Mouse (Mus musculus) limb, embryonic 11.5 days (tissue): ENCODE measurements around the gene Aox4. TPM values are rescaled to one million over a fixed set of nuclear protein-coding genes. Genes with fewer than 3 reads are reported as not detected.

Source experiments
- ATAC-seq: fragments of 200-750 bp; cut with Nextera tagmentation; 2 replicates; pipeline ENCODE4 v1.8.0; 2017; ENCODE audit warnings: low read depth; ENCODE audit not compliant: insufficient number of reproducible peaks, low FRiP score, low TSS enrichment
- DNase-seq: peaks from one replicate; pipeline ENCODE4 v3.0.0-alpha.2; 2015; ENCODE audit warnings: low spot score
- H3K27ac ChIP-seq: fragments of 300-500 bp; sonication (generic); replicated peaks from 2 replicates; pipeline ENCODE4 v1.5.1; 2014; ENCODE audit warnings: low read depth, mild to moderate bottlenecking, low read length
- H3K27me3 ChIP-seq: fragments of 300-500 bp; sonication (generic); 2 replicates; pipeline ENCODE4 v1.6.1; 2014; ENCODE audit warnings: mild to moderate bottlenecking, low read length, mixed read lengths; ENCODE audit not compliant: control insufficient read depth, insufficient read depth
- H3K36me3 ChIP-seq: fragments of 300-500 bp; sonication (generic); 2 replicates; pipeline ENCODE4 v1.6.1; 2014; ENCODE audit warnings: mild to moderate bottlenecking, low read length, moderate library complexity, mixed read lengths; ENCODE audit not compliant: control insufficient read depth, insufficient read depth
- H3K4me1 ChIP-seq: fragments of 300-500 bp; sonication (generic); 2 replicates; pipeline ENCODE4 v1.6.1; 2014; ENCODE audit warnings: low read length, mixed read lengths; ENCODE audit not compliant: control insufficient read depth, insufficient read depth
- H3K4me2 ChIP-seq: fragments of 300-500 bp; sonication (generic); 2 replicates; pipeline ENCODE4 v1.6.1; 2014; ENCODE audit warnings: low read depth, mild to moderate bottlenecking, moderate library complexity; ENCODE audit not compliant: severe bottlenecking
- H3K4me3 ChIP-seq: fragments of 300-500 bp; sonication (generic); 2 replicates; pipeline ENCODE4 v1.5.1; 2014; ENCODE audit warnings: low read depth, low read length
- H3K9ac ChIP-seq: fragments of 300-500 bp; sonication (generic); 2 replicates; pipeline ENCODE4 v1.6.1; 2014; ENCODE audit warnings: mild to moderate bottlenecking, low read length
- H3K9me3 ChIP-seq: fragments of 300-500 bp; sonication (generic); 2 replicates; pipeline ENCODE4 v1.6.1; 2016; ENCODE audit warnings: low read length; ENCODE audit not compliant: control insufficient read depth
- WGBS: fragments of 180-500 bp; shearing (Covaris S2); extraction: QIAGEN DNeasy Blood & Tissue Kit; methylation state at CpG from one replicate; pipeline ENCODE4 v1.1.7; 2014; 5-methylcytosine and 5-hydroxymethylcytosine counted together
- polyA plus RNA-seq: library from polyadenylated mRNA; unstranded; fragments of >200 nt; fragmentation: Nextera tagmentation; extraction: Ambion mirVana; gene quantifications from 2 replicates; pipeline ENCODE4 v1.2.1, GENCODE M21; 2014

The Aox4 gene
- polyA plus RNA-seq: 0.08 and 0.30 TPM in 2 replicates

GRCm38 (mm10) chr1:58210203-58210602, at the start of gene Aox4:
Gene Aox4 (plus strand): TSS chr1:58210397.
- H3K9me3 ChIP-seq: no peaks in the 10 kb centered on the region
- WGBS: 69% methylated on average over 17 of the region's 17 CpGs
- DNase-seq: no peak
- no peak within 1 kb of the TSS for H3K9ac ChIP-seq
- no peak for ATAC-seq
- no peak within 1 kb of the TSS for H3K4me2 ChIP-seq
- H3K27ac ChIP-seq: no peak within 1 kb of the TSS
- H3K4me1 ChIP-seq: peaks cover 3% of the 10 kb centered on the region; the same call in 1 of the 2 replicates
- no peaks in the 10 kb centered on the region for H3K36me3 ChIP-seq
- H3K27me3 ChIP-seq: no peaks in the 10 kb centered on the region
- H3K4me3 ChIP-seq: no peak within 1 kb of the TSS

DNA sequence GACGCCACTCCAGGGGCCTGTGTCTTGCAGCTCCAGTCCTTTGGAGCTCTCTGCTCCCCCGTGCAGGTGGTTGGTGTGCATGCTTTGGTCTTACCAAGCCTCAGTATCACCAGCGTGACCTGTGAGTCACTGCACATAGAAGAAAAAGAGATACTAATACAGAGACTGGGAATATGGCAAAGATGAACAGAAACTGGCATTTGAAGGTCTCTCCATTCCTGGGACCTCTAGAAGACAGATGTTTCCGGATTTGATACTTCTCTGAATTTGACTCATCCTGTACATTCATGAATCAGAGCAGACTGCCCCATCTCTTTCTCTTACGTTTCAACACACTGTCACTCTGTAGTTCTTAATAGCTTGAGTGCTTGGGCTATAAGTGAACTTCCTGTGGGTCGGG, 40.3 kb upstream of the Aox4 start:
- no peaks in the 10 kb centered on the region for H3K9me3 ChIP-seq
- no peaks in the 10 kb centered on the region for H3K27me3 ChIP-seq
- H3K4me1 ChIP-seq: no peaks in the 10 kb centered on the region
- no peak overlapping the region for H3K27ac ChIP-seq
- no peak for ATAC-seq
- no peaks in the 10 kb centered on the region for H3K36me3 ChIP-seq
- WGBS: 76% methylated on average over 6 of the region's 6 CpGs
- H3K4me2 ChIP-seq: no peak overlapping the region
- no peak overlapping the region for H3K4me3 ChIP-seq
- no peak overlapping the region for H3K9ac ChIP-seq
- no peak for DNase-seq

- no peak overlapping the region for H3K4me3 ChIP-seq
- H3K4me2 ChIP-seq: no peak overlapping the region
- ATAC-seq (no peak), DNase-seq (no peak)
- no peaks in the 10 kb centered on the region for H3K9me3 ChIP-seq
- no peaks in the 10 kb centered on the region for H3K4me1 ChIP-seq
- WGBS: 71% methylated on average over 5 of the region's 5 CpGs
- no peaks in the 10 kb centered on the region for H3K27me3 ChIP-seq
- no peaks in the 10 kb centered on the region for H3K36me3 ChIP-seq
- no peak overlapping the region for H3K27ac ChIP-seq
- no peak overlapping the region for H3K9ac ChIP-seq
These were observed 21.6 kb upstream of the Aox4 start for GRCm38 (mm10) chr1:58188514-58189175.

GRCm38 (mm10) chr1:58194317-58194716, 15.9 kb upstream of the Aox4 start:
- H3K9me3 ChIP-seq: no peaks in the 10 kb centered on the region
- ATAC-seq: no peak
- no peak for DNase-seq
- H3K27me3 ChIP-seq: no peaks in the 10 kb centered on the region
- H3K36me3 ChIP-seq: no peaks in the 10 kb centered on the region
- WGBS: 76% methylated on average over 12 of the region's 12 CpGs
- H3K27ac ChIP-seq: no peak overlapping the region
- no peaks in the 10 kb centered on the region for H3K4me1 ChIP-seq
- no peak overlapping the region for H3K9ac ChIP-seq
- H3K4me2 ChIP-seq: no peak overlapping the region
- no peak overlapping the region for H3K4me3 ChIP-seq

- Histone ChIP-seq H3K4me1 (no peaks in the 10 kb centered on the region), H3K36me3 (no peaks in the 10 kb centered on the region), H3K4me2 (no peak overlapping the region), H3K27me3 (no peaks in the 10 kb centered on the region), H3K9me3 (no peaks in the 10 kb centered on the region), H3K4me3 (no peak overlapping the region), H3K27ac (no peak overlapping the region), H3K9ac (no peak overlapping the region)
- 70% methylated on average over 3 of the region's 3 CpGs for WGBS
- ATAC-seq: no peak
- DNase-seq: no peak
These were observed 15.2 kb upstream of the Aox4 start for GRCm38 (mm10) chr1:58194988-58195387.

- WGBS: 13% methylated on average over 10 of the region's 10 CpGs
These were observed 14.7 kb upstream of the Aox4 start for GRCm38 (mm10) chr1:58195541-58195940.

DNA sequence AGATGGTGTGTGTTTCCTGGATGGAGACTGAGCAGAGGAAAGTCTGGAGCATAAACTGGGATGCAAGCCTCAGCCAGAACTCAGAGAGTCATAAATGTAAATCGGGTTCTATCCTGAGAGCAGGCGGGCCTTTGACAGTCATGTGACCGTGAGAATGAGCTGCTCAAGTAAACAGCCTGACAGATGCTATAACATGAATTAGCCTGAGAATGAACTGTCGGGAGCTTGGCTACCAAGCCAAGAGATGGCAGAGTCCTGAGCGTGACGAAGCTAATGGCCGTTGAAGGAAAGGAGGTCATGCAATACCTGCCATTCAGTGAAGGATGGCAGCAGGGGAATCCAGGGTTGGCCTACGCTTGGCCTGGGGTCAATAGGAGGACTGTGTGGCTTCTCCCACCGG, 13.2 kb upstream of the Aox4 start:
- Histone ChIP-seq H3K4me1 (no peaks in the 10 kb centered on the region), H3K27ac (no peak overlapping the region), H3K9me3 (no peaks in the 10 kb centered on the region), H3K4me3 (no peak overlapping the region), H3K36me3 (no peaks in the 10 kb centered on the region), H3K27me3 (no peaks in the 10 kb centered on the region), H3K9ac (no peak overlapping the region), H3K4me2 (no peak overlapping the region)
- 46% methylated on average over 9 of the region's 9 CpGs for WGBS
- no peak for ATAC-seq
- DNase-seq: no peak

More at GRCm38 (mm10) chr1:58195541-58195940, 14.7 kb upstream of the Aox4 start:
- no peak overlapping the region for H3K4me2 ChIP-seq
- H3K27ac ChIP-seq: no peak overlapping the region
- no peaks in the 10 kb centered on the region for H3K36me3 ChIP-seq
- H3K4me1 ChIP-seq: no peaks in the 10 kb centered on the region
- no peaks in the 10 kb centered on the region for H3K27me3 ChIP-seq
- H3K9me3 ChIP-seq: no peaks in the 10 kb centered on the region
- no peak overlapping the region for H3K4me3 ChIP-seq
- DNase-seq (no peak), ATAC-seq (no peak)
- no peak overlapping the region for H3K9ac ChIP-seq

DNA sequence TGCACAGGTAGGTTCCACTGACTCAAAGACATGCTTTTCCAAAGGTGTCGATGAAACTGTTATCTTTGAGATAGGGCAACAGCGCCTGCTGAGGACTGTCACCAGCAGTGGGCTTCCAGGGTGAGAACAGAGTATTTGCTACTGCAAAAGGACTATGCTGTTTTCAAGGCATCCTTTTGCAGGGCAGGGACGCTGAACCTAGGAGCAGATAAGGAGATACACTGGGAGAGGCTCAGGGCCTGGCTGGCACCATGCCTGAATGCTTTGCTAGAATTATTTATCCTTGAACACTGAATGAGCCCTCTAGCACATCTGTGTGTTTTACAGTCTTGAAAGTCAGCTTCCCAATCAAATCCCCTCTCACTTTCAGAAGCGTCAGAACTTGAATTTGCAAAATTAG, 11.8 kb upstream of the Aox4 start:
- no peak for DNase-seq
- Histone ChIP-seq H3K4me1 (no peaks in the 10 kb centered on the region), H3K9ac (no peak overlapping the region), H3K4me2 (no peak overlapping the region), H3K9me3 (no peaks in the 10 kb centered on the region), H3K4me3 (no peak overlapping the region), H3K36me3 (no peaks in the 10 kb centered on the region), H3K27me3 (no peaks in the 10 kb centered on the region), H3K27ac (no peak overlapping the region)
- WGBS: 80% methylated on average over 4 of the region's 4 CpGs
- no peak for ATAC-seq

DNA sequence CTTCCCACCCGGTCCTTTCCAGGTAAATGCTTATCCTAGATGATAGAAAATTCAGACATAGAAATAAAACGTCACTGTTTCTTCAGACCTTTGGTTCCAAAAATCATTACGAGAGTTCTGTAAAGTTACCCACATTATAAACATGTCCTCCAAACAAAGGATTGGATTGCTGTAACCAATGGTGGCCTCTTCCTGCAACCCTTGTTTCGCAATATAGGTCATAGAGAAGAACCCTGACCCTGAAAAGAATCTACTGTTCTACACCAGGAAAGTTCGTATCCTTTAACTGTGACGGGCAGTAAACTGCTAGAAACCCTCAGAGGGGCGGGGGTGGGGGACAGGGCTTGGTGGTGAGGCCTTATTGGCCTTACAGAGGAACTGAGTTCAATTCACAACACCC, 2.6 kb downstream of the Aox4 start:
- 79% methylated on average over 7 of the region's 7 CpGs for WGBS
- Histone ChIP-seq H3K4me2 (no peak overlapping the region), H3K27me3 (no peaks in the 10 kb centered on the region), H3K27ac (no peak overlapping the region), H3K9me3 (no peaks in the 10 kb centered on the region), H3K36me3 (no peaks in the 10 kb centered on the region), H3K4me1 (peaks cover 3% of the 10 kb centered on the region; the same call in 1 of the 2 replicates), H3K4me3 (no peak overlapping the region), H3K9ac (no peak overlapping the region)
- DNase-seq: no peak
- no peak for ATAC-seq
